Mouse (Mus musculus) lung, adult 2 months (tissue): ENCODE measurements around the gene Tiam1.

Experiments used
- CTCF ChIP-seq: fragments of 200-500 bp; IDR thresholded peaks from 2 replicates; pipeline ENCODE4 v1.5.1; 2011; ENCODE audit warnings: mild to moderate bottlenecking, low read length, control low read depth; ENCODE audit not compliant: insufficient read depth
- POLR2A ChIP-seq: fragments of 200-500 bp; IDR thresholded peaks from 2 replicates; pipeline ENCODE4 v1.6.1; 2011; ENCODE audit warnings: low read depth, mild to moderate bottlenecking, control low read depth, low read length, borderline replicate concordance; ENCODE audit errors: extremely low read depth

- TF ChIP-seq POLR2A (no peak), CTCF (no peak)
Measured at GRCm38 (mm10) chr16:90144541-90144940, 972 bp upstream of the Tiam1 start.
